ENCODE assay signal across 10 mouse cellular contexts in genomic region chr6:89286700-89287428, GRCm38 (mm10).
DNase-seq lines count a peak whose midpoint lies in the region; ATAC-seq lines count a peak whose summit lies in the region.
"Had no signal": no experiment of that assay in that cellular context is flagged by ENCODE, and none has a peak within 500 bp of the region (broad histone marks: within the 10 kb centered on the region; RNA-seq: fewer than 3 reads in every experiment).

No protein-coding gene starts in this region.

- no peak overlapping the region for H3K4me3 ChIP-seq in forebrain, embryonic 14.5 days (ENCODE audit: low read depth, low read length)
- no peak overlapping the region for H3K4me3 ChIP-seq in liver, embryonic 11.5 days (ENCODE audit: low read depth, low read length)
- H3K4me3 ChIP-seq: embryonic facial prominence, embryonic 15.5 days; myocyte had no signal

- H3K4me2 ChIP-seq in forebrain, embryonic 14.5 days (ENCODE audit: low read length) = no peak overlapping the region
- no peak overlapping the region for H3K4me2 ChIP-seq in liver, embryonic 11.5 days
- H3K4me2 ChIP-seq: embryonic facial prominence, embryonic 15.5 days had no signal

- peak; percentile 19 to 76 for DNase-seq in left cerebral cortex, postnatal 14 days (ENCODE audit: low spot score in 2 of 2)
- no peak for DNase-seq in left cerebral cortex, adult 11 months (ENCODE audit: low spot score)
- DNase-seq in adrenal gland, adult 18-20 months (ENCODE audit: low spot score in 2 of 2) = peak; percentile 35 to 59
- peak; percentile 69 for DNase-seq in forebrain, embryonic 14.5 days (ENCODE audit: low spot score)
- DNase-seq in liver, embryonic 11.5 days (ENCODE audit: low spot score) = no peak
- DNase-seq in thymus, postnatal 36 days = peak; percentile 60 to 69
- no peak for DNase-seq in cerebellum, adult 8-10 months

- 59% methylated on average over 6 of the region's 6 CpGs for WGBS in forebrain, embryonic 14.5 days
- 49% methylated on average over 6 of the region's 6 CpGs for WGBS in liver, embryonic 11.5 days

- peaks cover 9% of the 10 kb centered on the region; the same call in 1 of the 2 replicates for H3K4me1 ChIP-seq in forebrain, embryonic 14.5 days (ENCODE audit: control insufficient read depth, insufficient read depth, low read length)
- H3K4me1 ChIP-seq in liver, embryonic 11.5 days (replicated peaks; ENCODE audit: control insufficient read depth, insufficient read depth, low read length) = no peaks in the 10 kb centered on the region

- intact Hi-C loops in left cerebral cortex, postnatal 14 days (cut with DNase I) = no loop called here

- no peaks in the 10 kb centered on the region for H3K27me3 ChIP-seq in forebrain, embryonic 14.5 days (replicated peaks; ENCODE audit: control insufficient read depth, insufficient read depth, low read length)
- no peaks in the 10 kb centered on the region; the same call in 1 of the 2 replicates for H3K27me3 ChIP-seq in liver, embryonic 11.5 days (replicated peaks; ENCODE audit: control insufficient read depth, insufficient read depth, low read length)
- H3K27me3 ChIP-seq: embryonic facial prominence, embryonic 15.5 days had no signal

- H3K36me3 ChIP-seq in forebrain, embryonic 14.5 days (ENCODE audit: control insufficient read depth, insufficient read depth, low read length) = no peaks in the 10 kb centered on the region
- no peaks in the 10 kb centered on the region for H3K36me3 ChIP-seq in liver, embryonic 11.5 days (ENCODE audit: control insufficient read depth, insufficient read depth, low read length)
- H3K36me3 ChIP-seq: embryonic facial prominence, embryonic 15.5 days had no signal

- H3K9me3 ChIP-seq in forebrain, embryonic 14.5 days (replicated peaks; ENCODE audit: control insufficient read depth, low read length) = no peaks in the 10 kb centered on the region
- H3K9me3 ChIP-seq in liver, embryonic 11.5 days (ENCODE audit: control insufficient read depth, low read length) = no peaks in the 10 kb centered on the region
- H3K9me3 ChIP-seq: embryonic facial prominence, embryonic 15.5 days had no signal

- 0 out of 2 replicates have a peak overlapping the region, but pooled peaks have one; percentile 9 for H3K27ac ChIP-seq in forebrain, embryonic 14.5 days (ENCODE audit: low read depth, low read length)
- no peak overlapping the region for H3K27ac ChIP-seq in liver, embryonic 11.5 days (ENCODE audit: low read depth, low read length)
- H3K27ac ChIP-seq: embryonic facial prominence, embryonic 15.5 days had no signal

- no peak overlapping the region for H3K9ac ChIP-seq in forebrain, embryonic 14.5 days (ENCODE audit: low read length)
- no peak overlapping the region for H3K9ac ChIP-seq in liver, embryonic 11.5 days (ENCODE audit: low read depth, low read length)
- H3K9ac ChIP-seq: embryonic facial prominence, embryonic 15.5 days had no signal

- peak; percentile 74 for ATAC-seq in forebrain, embryonic 14.5 days
- ATAC-seq in liver, embryonic 11.5 days (replicated peaks; ENCODE audit: low FRiP score) = peak; percentile 34; the same call in 1 of the 2 replicates
- ATAC-seq in monocyte, adult 5-6 weeks (replicated peaks; ENCODE audit: insufficient number of reproducible peaks, low FRiP score, low TSS enrichment, poor library complexity, severe bottlenecking) = 0 out of 2 replicates have a peak, but pooled peaks have one; percentile 30

Comparison
In these comparisons a context has a peak if more than half of its experiments do, and no peak if none do; other contexts are left out.
1. DNase-seq: peak in left cerebral cortex, postnatal 14 days (2 of 2), adrenal gland, adult 18-20 months (2 of 2), forebrain, embryonic 14.5 days (single experiment) and thymus, postnatal 36 days (2 of 2); none in left cerebral cortex, adult 11 months (single experiment), liver, embryonic 11.5 days (single experiment) and cerebellum, adult 8-10 months (single experiment).
2. Peak in every context shown above with its lines, with median percentiles within 50 percentile points of each other: ATAC-seq.